Mouse (Mus musculus) CH12.LX (cell line): ENCODE results near the gene Nkd1. TPM values are rescaled to one million over a fixed set of nuclear protein-coding genes. Genes with fewer than 3 reads are reported as not detected.

ENCODE experiments used
- DNase-seq: peaks from one replicate; pipeline ENCODE4 v3.0.0-alpha.2; 2013; ENCODE audit errors: extremely low read depth
- H3K27ac ChIP-seq: 2 replicates; pipeline ENCODE4 v1.5.1; 2012; ENCODE audit warnings: low read depth, mild to moderate bottlenecking, control low read depth, moderate library complexity; ENCODE audit not compliant: insufficient read depth
- H3K27me3 ChIP-seq: replicated peaks from 2 replicates; pipeline ENCODE3; 2012; ENCODE audit warnings: inconsistent platforms
- H3K36me3 ChIP-seq, 2 experiments: replicated peaks in 1 of 2; 2 replicates each; pipeline versions ENCODE3 to v1.6.1; 2012; ENCODE audit warnings: inconsistent platforms in 1 of 2, low read length in 1 of 2, mild to moderate bottlenecking in 1 of 2, mixed read lengths in 1 of 2, moderate library complexity in 1 of 2; ENCODE audit not compliant: control insufficient read depth in 1 of 2, insufficient read depth in 1 of 2
- H3K4me1 ChIP-seq, 2 experiments: 2 replicates each; pipeline ENCODE4 v1.6.1; 2012; ENCODE audit warnings: inconsistent platforms in 1 of 2, moderate library complexity in 1 of 2; ENCODE audit not compliant: insufficient read depth in 2 of 2, control insufficient read depth in 1 of 2
- H3K4me2 ChIP-seq: 2 replicates; pipeline ENCODE4 v1.6.1; 2012; ENCODE audit warnings: low read depth, mild to moderate bottlenecking, control low read depth; ENCODE audit not compliant: poor library complexity, insufficient read depth, severe bottlenecking
- H3K4me3 ChIP-seq, 3 experiments: fragments of 150-350 bp in 1 of 3; sonication (generic) in 1 of 3; replicated peaks in 1 of 3; 2 replicates each; pipeline versions ENCODE3 to v1.5.1; 2011 to 2012; ENCODE audit warnings: low read depth in 2 of 3, low read length in 2 of 3, mild to moderate bottlenecking in 2 of 3, moderate library complexity in 2 of 3, control low read depth in 1 of 3, improper control_type of control experiment in 1 of 3, inconsistent platforms in 1 of 3, mixed read lengths in 1 of 3; ENCODE audit not compliant: poor library complexity in 1 of 3
- H3K79me2 ChIP-seq: replicated peaks from 2 replicates; pipeline ENCODE4 v1.6.1; 2012; ENCODE audit warnings: mild to moderate bottlenecking, moderate library complexity; ENCODE audit not compliant: control insufficient read depth, poor library complexity, insufficient read depth, severe bottlenecking; ENCODE audit errors: extremely low read depth
- H3K9ac ChIP-seq: 2 replicates; pipeline ENCODE4 v1.6.1; 2012; ENCODE audit warnings: low read depth, mild to moderate bottlenecking, control low read depth, moderate library complexity; ENCODE audit not compliant: insufficient read depth
- H3K9me3 ChIP-seq: replicated peaks from 2 replicates; pipeline ENCODE3; 2012; ENCODE audit warnings: low read length, inconsistent platforms, mixed read lengths
- ELF1 ChIP-seq: IDR thresholded peaks from 2 replicates; pipeline ENCODE4 v1.6.1; 2014; ENCODE audit warnings: low read depth, mild to moderate bottlenecking, inconsistent platforms, low read length, improper control_type of control experiment
- ETS1 ChIP-seq: conservative IDR thresholded peaks from 2 replicates; pipeline ENCODE4 v1.6.1; 2012; ENCODE audit warnings: low read depth, mild to moderate bottlenecking, inconsistent platforms, low read length, improper control_type of control experiment, moderate library complexity
- GABPA ChIP-seq: IDR thresholded peaks from 2 replicates; pipeline ENCODE4 v1.6.1; 2012; ENCODE audit warnings: low read depth, low read length, improper control_type of control experiment, inconsistent platforms; ENCODE audit not compliant: insufficient replicate concordance
- IRF4 ChIP-seq: IDR thresholded peaks from 2 replicates; pipeline ENCODE4 v1.6.1; 2014; ENCODE audit warnings: low read depth, mild to moderate bottlenecking, inconsistent platforms, low read length, improper control_type of control experiment
- JUND ChIP-seq: conservative IDR thresholded peaks from 2 replicates; pipeline ENCODE4 v1.6.1; 2011; ENCODE audit warnings: low read depth, low read length, improper control_type of control experiment
- MAFK ChIP-seq: IDR thresholded peaks from 2 replicates; pipeline ENCODE4 v1.6.1; 2011; ENCODE audit warnings: low read length, improper control_type of control experiment; ENCODE audit not compliant: insufficient replicate concordance
- MAX ChIP-seq: IDR thresholded peaks from 2 replicates; pipeline ENCODE4 v1.6.1; 2011; ENCODE audit warnings: low read length, improper control_type of control experiment
- POLR2A ChIP-seq: IDR thresholded peaks from 2 replicates; pipeline ENCODE4 v1.6.1; 2011; ENCODE audit warnings: low read depth, mild to moderate bottlenecking, improper control_type of control experiment, low read length
- SMC3 ChIP-seq: IDR thresholded peaks from 2 replicates; pipeline ENCODE4 v1.6.1; 2011; ENCODE audit warnings: low read depth, low read length, improper control_type of control experiment
- TCF12 ChIP-seq: IDR thresholded peaks from 2 replicates; pipeline ENCODE4 v1.6.1; 2014; ENCODE audit warnings: low read depth, mild to moderate bottlenecking, inconsistent platforms, low read length, improper control_type of control experiment
- UBTF ChIP-seq: IDR thresholded peaks from 2 replicates; pipeline ENCODE4 v1.6.1; 2012; ENCODE audit warnings: low read depth, mild to moderate bottlenecking, inconsistent platforms, low read length, improper control_type of control experiment, moderate library complexity
- USF1 ChIP-seq: IDR thresholded peaks from 2 replicates; pipeline ENCODE4 v1.6.1; 2014; ENCODE audit warnings: low read depth, mild to moderate bottlenecking, inconsistent platforms, low read length, improper control_type of control experiment
- ZKSCAN1 ChIP-seq: IDR thresholded peaks from 2 replicates; pipeline ENCODE4 v1.6.1; 2012; ENCODE audit warnings: low read depth, inconsistent platforms, low read length, improper control_type of control experiment, borderline replicate concordance
- ZMIZ1 ChIP-seq: IDR thresholded peaks from 2 replicates; pipeline ENCODE4 v1.6.1; 2012; ENCODE audit warnings: low read depth, mild to moderate bottlenecking, inconsistent platforms, low read length, improper control_type of control experiment
- ZNF384 ChIP-seq: IDR thresholded peaks from 2 replicates; pipeline ENCODE4 v1.6.1; 2012; ENCODE audit warnings: low read depth, low read length, improper control_type of control experiment, inconsistent platforms
- dilution Hi-C: fragments of 300-500 bp; cut with MboI; formaldehyde crosslinking; loops from 2 replicates; pipeline ENCODE4 v1.14.3; 2020; ENCODE audit warnings: low sequenced_read_pairs; ENCODE audit not compliant: extremely low pct_unique_long_range_greater_than_20kb, extremely low pct_ligation_motif_present
- in situ Hi-C: fragments of 300-500 bp; cut with MboI; formaldehyde crosslinking; loops from 3 replicates; pipeline ENCODE4 v1.14.3; 2019; ENCODE audit warnings: low sequenced_read_pairs, low pct_ligation_motif_present, low pct_unique_long_range_greater_than_20kb, mixed read lengths
- polyA plus RNA-seq: library from polyadenylated mRNA; unstranded; fragments of >175 nt; gene quantifications from 2 replicates; pipeline ENCODE4 v1.2.1, GENCODE M21; 2012; ENCODE audit warnings: low read depth; ENCODE audit not compliant: insufficient read length
- total RNA-seq, 2 experiments: library from RNA; depleted of rRNA; stranded (reverse); fragments of 300-350 nt in 1 of 2; fragments of >200 nt in 1 of 2; gene quantifications; 2 replicates each; pipeline ENCODE4 v1.2.3; 2012 to 2014

Gene Nkd1
- total and polyA plus RNA-seq, 3 experiments: 0.24 to 0.67 (median 0.30) TPM

DNA sequence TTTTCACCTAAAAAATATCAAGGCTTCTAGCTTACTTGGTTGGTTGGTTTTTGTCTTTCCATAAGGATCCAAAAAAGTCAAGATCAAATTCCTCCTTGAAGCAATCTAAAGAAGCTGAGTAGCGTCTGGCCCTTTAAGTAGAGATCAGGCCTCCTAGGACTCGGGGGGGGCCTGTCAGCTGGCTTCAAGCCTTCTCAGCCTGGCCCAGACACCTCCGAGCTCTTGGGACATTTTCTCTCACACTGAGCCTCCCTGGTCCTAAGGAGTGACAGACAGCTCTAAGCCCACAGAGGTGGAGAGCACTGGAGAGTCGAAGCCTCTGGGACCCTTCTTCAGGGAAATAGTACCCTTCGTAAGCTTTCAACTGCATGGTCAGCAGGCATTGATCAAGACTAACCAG, 77.4 kb downstream of the Nkd1 start:
- H3K79me2 ChIP-seq: no peaks in the 10 kb centered on the region
- TF ChIP-seq IRF4: no peak
- TF ChIP-seq GABPA: no peak
- TF ChIP-seq TCF12: no peak
- TF ChIP-seq MAX: no peak
- no peak for TF ChIP-seq UBTF
- no peak for TF ChIP-seq ETS1
- TF ChIP-seq JUND: no peak
- TF ChIP-seq ELF1: no peak
- TF ChIP-seq ZMIZ1: no peak
- TF ChIP-seq ZKSCAN1: no peak
- TF ChIP-seq MAFK: no peak
- no peak for TF ChIP-seq ZNF384
- no peak for TF ChIP-seq USF1
- TF ChIP-seq POLR2A: no peak
- TF ChIP-seq SMC3: no peak

DNA sequence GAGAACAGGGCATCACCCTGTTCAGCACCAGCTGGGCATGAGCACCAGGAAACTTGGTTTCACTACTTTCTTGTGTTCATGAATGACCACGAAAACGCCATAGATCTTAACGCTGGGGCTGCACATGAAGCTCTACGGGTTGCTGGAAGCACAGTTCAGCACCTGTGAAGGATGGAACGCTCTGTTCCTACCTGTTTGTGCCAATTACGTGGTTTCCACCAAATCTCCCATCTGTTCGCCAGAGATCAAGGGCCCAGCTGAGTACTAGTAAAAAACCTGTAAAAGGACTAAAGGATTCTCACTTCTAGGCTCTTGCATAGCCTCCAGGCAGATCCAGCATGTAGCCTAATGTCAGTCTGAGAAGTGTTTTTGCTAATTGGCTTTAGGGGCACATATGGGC, 78.3 kb downstream of the Nkd1 start:
- Histone ChIP-seq H3K36me3 (no peaks in the 10 kb centered on the region), H3K27ac (no peak overlapping the region)
- dilution Hi-C loops: no loop called here
- TF ChIP-seq ZMIZ1: no peak
- TF ChIP-seq, all 38 proteins: peak for 0
- Histone ChIP-seq H3K4me1 (peaks cover 2% of the 10 kb centered on the region in 2 experiments; a peak in 1 of 4 replicates), H3K4me2 (no peak overlapping the region), H3K79me2 (no peaks in the 10 kb centered on the region), H3K9me3 (peaks cover 8% of the 10 kb centered on the region), H3K4me3 (no peak overlapping the region), H3K9ac (no peak overlapping the region), H3K27me3 (no peaks in the 10 kb centered on the region)
- in situ Hi-C loops: no loop called here
- DNase-seq: no peak

More for the DNA sequence above, 77.4 kb downstream of the Nkd1 start:
- no peak overlapping the region for H3K4me2 ChIP-seq
- dilution Hi-C loops (no loop called here), in situ Hi-C loops (no loop called here)
- no peak overlapping the region for H3K27ac ChIP-seq
- no peak for DNase-seq
- peaks cover 8% of the 10 kb centered on the region for H3K9me3 ChIP-seq
- no peaks in the 10 kb centered on the region for H3K36me3 ChIP-seq
- 0 out of 4 replicates have a peak, but pooled peaks cover 0 to 2% of the 10 kb centered on the region in 2 experiments for H3K4me1 ChIP-seq
- H3K4me3 ChIP-seq: no peak overlapping the region
- no peaks in the 10 kb centered on the region for H3K27me3 ChIP-seq
- no peak overlapping the region for H3K9ac ChIP-seq
